Mouse (Mus musculus) limb, embryonic 15.5 days (tissue): ENCODE data around the gene Rita1. TPM values are rescaled to one million over a fixed set of nuclear protein-coding genes. Genes with fewer than 3 reads are reported as not detected.

ENCODE experiments used
- ATAC-seq: fragments of 200-750 bp; cut with Nextera tagmentation; 2 replicates; pipeline ENCODE4 v1.8.0; 2017; ENCODE audit warnings: low read depth, moderate TSS enrichment; ENCODE audit not compliant: insufficient number of reproducible peaks, low FRiP score, low TSS enrichment
- H3K27ac ChIP-seq: fragments of 300-500 bp; sonication (generic); 2 replicates; pipeline ENCODE4 v1.5.1; 2015; ENCODE audit warnings: moderate library complexity, mild to moderate bottlenecking, inconsistent platforms
- H3K27me3 ChIP-seq: fragments of 300-500 bp; sonication (generic); 2 replicates; pipeline ENCODE4 v1.6.1; 2015; ENCODE audit warnings: inconsistent platforms
- H3K36me3 ChIP-seq: fragments of 300-500 bp; sonication (generic); 2 replicates; pipeline ENCODE4 v1.6.1; 2015; ENCODE audit warnings: inconsistent platforms
- H3K4me1 ChIP-seq: fragments of 300-500 bp; sonication (generic); 2 replicates; pipeline ENCODE4 v1.6.1; 2015; ENCODE audit warnings: inconsistent platforms
- H3K4me2 ChIP-seq: fragments of 300-500 bp; sonication (generic); 2 replicates; pipeline ENCODE4 v1.6.1; 2015; ENCODE audit warnings: mild to moderate bottlenecking, inconsistent platforms
- H3K4me3 ChIP-seq: fragments of 300-500 bp; sonication (generic); 2 replicates; pipeline ENCODE4 v1.5.1; 2015; ENCODE audit warnings: mild to moderate bottlenecking, inconsistent platforms
- H3K9ac ChIP-seq: fragments of 300-500 bp; sonication (generic); 2 replicates; pipeline ENCODE4 v1.6.1; 2015; ENCODE audit warnings: inconsistent platforms
- H3K9me3 ChIP-seq: fragments of 300-500 bp; sonication (generic); 2 replicates; pipeline ENCODE4 v1.6.1; 2016; ENCODE audit warnings: inconsistent platforms
- WGBS: fragments of 180-500 bp; shearing (Covaris S2); methylation state at CpG from one replicate; pipeline ENCODE4 v1.1.7; 2015; 5-methylcytosine and 5-hydroxymethylcytosine counted together
- polyA plus RNA-seq: library from polyadenylated mRNA; unstranded; fragments of >200 nt; fragmentation: Nextera tagmentation; extraction: Ambion mirVana; gene quantifications from 2 replicates; pipeline ENCODE4 v1.2.1, GENCODE M21; 2015

Rita1 gene
- polyA plus RNA-seq, 1 experiment from 2014 or later = 13.8 TPM

- WGBS = 48% methylated on average over 6 of the region's 6 CpGs
- Histone ChIP-seq H3K36me3 (no peaks in the 10 kb centered on the region), H3K4me2 (no peak overlapping the region), H3K27me3 (peaks cover 47% of the 10 kb centered on the region), H3K9ac (no peak overlapping the region), H3K4me3 (no peak overlapping the region), H3K27ac (no peak overlapping the region), H3K4me1 (peaks cover 17% of the 10 kb centered on the region), H3K9me3 (no peaks in the 10 kb centered on the region)
- ATAC-seq = no peak
Measured at GRCm38 (mm10) chr5:120645851-120646250, 33.5 kb upstream of the Rita1 start.

- Histone ChIP-seq H3K4me3 (no peak overlapping the region), H3K27ac (no peak overlapping the region), H3K4me2 (no peak overlapping the region), H3K4me1 (peaks cover 13% of the 10 kb centered on the region), H3K9me3 (no peaks in the 10 kb centered on the region), H3K36me3 (no peaks in the 10 kb centered on the region), H3K27me3 (peaks cover 31% of the 10 kb centered on the region), H3K9ac (no peak overlapping the region)
- ATAC-seq = no peak
- 70% methylated on average over 3 of the region's 3 CpGs for WGBS
Measured at GRCm38 (mm10) chr5:120644227-120644626, 31.8 kb upstream of the Rita1 start.

- WGBS = 67% methylated on average over 14 of the region's 14 CpGs
Measured at GRCm38 (mm10) chr5:120643365-120644085, 31.1 kb upstream of the Rita1 start.

GRCm38 (mm10) chr5:120640094-120640493 lies 27.7 kb upstream of the Rita1 start:
- no peak overlapping the region for H3K9ac ChIP-seq
- 85% methylated on average over 7 of the region's 7 CpGs for WGBS
- H3K27me3 ChIP-seq = no peaks in the 10 kb centered on the region
- no peaks in the 10 kb centered on the region for H3K36me3 ChIP-seq
- no peak overlapping the region for H3K4me3 ChIP-seq
- no peak overlapping the region for H3K4me2 ChIP-seq
- H3K9me3 ChIP-seq = no peaks in the 10 kb centered on the region
- no peak for ATAC-seq
- no peak overlapping the region for H3K27ac ChIP-seq
- peaks cover 3% of the 10 kb centered on the region; the same call in 1 of the 2 replicates for H3K4me1 ChIP-seq

More at GRCm38 (mm10) chr5:120643365-120644085, 31.1 kb upstream of the Rita1 start:
- Histone ChIP-seq H3K4me3 (no peak overlapping the region), H3K9ac (no peak overlapping the region), H3K36me3 (no peaks in the 10 kb centered on the region), H3K27ac (no peak overlapping the region), H3K4me2 (no peak overlapping the region), H3K9me3 (no peaks in the 10 kb centered on the region), H3K27me3 (peaks cover 24% of the 10 kb centered on the region), H3K4me1 (peaks cover 6% of the 10 kb centered on the region)
- ATAC-seq = no peak

- Histone ChIP-seq H3K4me2 (no peak overlapping the region), H3K36me3 (no peaks in the 10 kb centered on the region), H3K27me3 (peaks cover 11% of the 10 kb centered on the region; the same call in 1 of the 2 replicates), H3K27ac (no peak overlapping the region), H3K4me1 (peaks cover 4% of the 10 kb centered on the region; the same call in 1 of the 2 replicates), H3K9me3 (no peaks in the 10 kb centered on the region), H3K4me3 (no peak overlapping the region), H3K9ac (no peak overlapping the region)
- ATAC-seq = no peak
- WGBS = 75% methylated on average over 5 of the region's 5 CpGs
Measured at GRCm38 (mm10) chr5:120635633-120636032, 23.2 kb upstream of the Rita1 start.

- 45% methylated on average over 5 of the region's 5 CpGs for WGBS
Measured at GRCm38 (mm10) chr5:120634860-120635259, 22.5 kb upstream of the Rita1 start.

GRCm38 (mm10) chr5:120634131-120634530 lies 21.7 kb upstream of the Rita1 start, which contains the start of gene Cfap73:
Gene Cfap73 (minus strand): TSS chr5:120634235.
- 68% methylated on average over 9 of the region's 9 CpGs for WGBS
- Histone ChIP-seq H3K4me3 (no peak within 1 kb of the TSS), H3K27me3 (peaks cover 23% of the 10 kb centered on the region; the same call in 1 of the 2 replicates), H3K27ac (no peak within 1 kb of the TSS), H3K4me2 (no peak within 1 kb of the TSS), H3K9ac (no peak within 1 kb of the TSS), H3K36me3 (no peaks in the 10 kb centered on the region), H3K4me1 (peaks cover 4% of the 10 kb centered on the region; the same call in 1 of the 2 replicates), H3K9me3 (no peaks in the 10 kb centered on the region)
- ATAC-seq = no peak

More at GRCm38 (mm10) chr5:120634860-120635259, 22.5 kb upstream of the Rita1 start:
- ATAC-seq = no peak
- H3K4me3 ChIP-seq = no peak overlapping the region
- no peaks in the 10 kb centered on the region for H3K36me3 ChIP-seq
- H3K27ac ChIP-seq = no peak overlapping the region
- H3K4me1 ChIP-seq = peaks cover 4% of the 10 kb centered on the region; the same call in 1 of the 2 replicates
- peaks cover 18% of the 10 kb centered on the region; the same call in 1 of the 2 replicates for H3K27me3 ChIP-seq
- H3K4me2 ChIP-seq = no peak overlapping the region
- H3K9me3 ChIP-seq = no peaks in the 10 kb centered on the region
- H3K9ac ChIP-seq = no peak overlapping the region

- Histone ChIP-seq H3K4me3 (no peak overlapping the region), H3K9ac (no peak overlapping the region), H3K4me2 (no peak overlapping the region), H3K27ac (no peak overlapping the region), H3K4me1 (peaks cover 10% of the 10 kb centered on the region; the same call in 1 of the 2 replicates), H3K9me3 (no peaks in the 10 kb centered on the region), H3K36me3 (peaks cover 12% of the 10 kb centered on the region), H3K27me3 (peaks cover 23% of the 10 kb centered on the region; the same call in 1 of the 2 replicates)
- ATAC-seq = no peak
- WGBS = 85% methylated on average over 5 of the region's 5 CpGs
Measured at GRCm38 (mm10) chr5:120631892-120632291, 19.5 kb upstream of the Rita1 start.

- 0 out of 2 replicates have a peak overlapping the region, but pooled peaks have one; percentile 12 for H3K4me2 ChIP-seq
- ATAC-seq = no peak
- H3K9ac ChIP-seq = no peak overlapping the region
- peaks cover 10% of the 10 kb centered on the region; the same call in 1 of the 2 replicates for H3K4me1 ChIP-seq
- H3K9me3 ChIP-seq = no peaks in the 10 kb centered on the region
- H3K4me3 ChIP-seq = no peak overlapping the region
- peaks cover 23% of the 10 kb centered on the region; the same call in 1 of the 2 replicates for H3K27me3 ChIP-seq
- no peak overlapping the region for H3K27ac ChIP-seq
- H3K36me3 ChIP-seq = peaks cover 20% of the 10 kb centered on the region
- WGBS = 5% methylated on average over 29 of the region's 29 CpGs
Measured at GRCm38 (mm10) chr5:120631128-120631527, 18.7 kb upstream of the Rita1 start.

- no peak overlapping the region for H3K9ac ChIP-seq
- H3K4me1 ChIP-seq = peaks cover 10% of the 10 kb centered on the region; the same call in 1 of the 2 replicates
- peaks cover 44% of the 10 kb centered on the region for H3K36me3 ChIP-seq
- ATAC-seq = no peak
- H3K27ac ChIP-seq = no peak overlapping the region
- H3K27me3 ChIP-seq = peaks cover 23% of the 10 kb centered on the region; the same call in 1 of the 2 replicates
- H3K9me3 ChIP-seq = no peaks in the 10 kb centered on the region
- no peak overlapping the region for H3K4me2 ChIP-seq
- H3K4me3 ChIP-seq = no peak overlapping the region
- WGBS = 44% methylated on average over 7 of the region's 7 CpGs
Measured at GRCm38 (mm10) chr5:120628624-120629023, 16.2 kb upstream of the Rita1 start.

- WGBS = 85% methylated on average over 15 of the region's 15 CpGs
- Histone ChIP-seq H3K36me3 (peaks cover 53% of the 10 kb centered on the region), H3K27me3 (peaks cover 23% of the 10 kb centered on the region; the same call in 1 of the 2 replicates), H3K9ac (no peak overlapping the region), H3K4me2 (no peak overlapping the region), H3K9me3 (no peaks in the 10 kb centered on the region), H3K4me3 (no peak overlapping the region), H3K27ac (0 out of 2 replicates have a peak overlapping the region, but pooled peaks have one; percentile 17), H3K4me1 (peaks cover 10% of the 10 kb centered on the region; the same call in 1 of the 2 replicates)
- ATAC-seq = no peak
Measured at GRCm38 (mm10) chr5:120627515-120628300, 15.3 kb upstream of the Rita1 start.
